Mouse (Mus musculus) lung, embryonic 14.5 days (tissue): Measurements from ENCODE around the gene Tmem164. TPM values are rescaled to one million over a fixed set of nuclear protein-coding genes. Genes with fewer than 3 reads are reported as not detected.

Source experiments
- ATAC-seq: fragments of 200-750 bp; cut with Nextera tagmentation; 2 replicates; pipeline ENCODE4 v1.8.0; 2017; ENCODE audit warnings: mild to moderate bottlenecking, moderate TSS enrichment, moderate library complexity; ENCODE audit not compliant: insufficient read depth
- DNase-seq: peaks from one replicate; pipeline ENCODE4 v3.0.0-alpha.2; 2015
- H3K27ac ChIP-seq: fragments of 300-500 bp; sonication (generic); 2 replicates; pipeline ENCODE4 v1.5.1; 2014; ENCODE audit warnings: low read depth, mild to moderate bottlenecking, moderate library complexity
- H3K27me3 ChIP-seq: fragments of 300-500 bp; sonication (generic); 2 replicates; pipeline ENCODE4 v1.6.1; 2014; ENCODE audit warnings: low read length, control low read depth; ENCODE audit not compliant: insufficient read depth
- H3K36me3 ChIP-seq: fragments of 300-500 bp; sonication (generic); 2 replicates; pipeline ENCODE4 v1.6.1; 2014; ENCODE audit warnings: control low read depth; ENCODE audit not compliant: insufficient read depth
- H3K4me1 ChIP-seq: fragments of 300-500 bp; sonication (generic); 2 replicates; pipeline ENCODE4 v1.6.1; 2014; ENCODE audit warnings: antibody characterized with exemption, control low read depth; ENCODE audit not compliant: insufficient read depth
- H3K4me2 ChIP-seq: fragments of 300-500 bp; sonication (generic); 2 replicates; pipeline ENCODE4 v1.6.1; 2014; ENCODE audit warnings: mild to moderate bottlenecking
- H3K4me3 ChIP-seq: fragments of 300-500 bp; sonication (generic); 2 replicates; pipeline ENCODE4 v1.5.1; 2014; ENCODE audit warnings: low read depth, low read length
- H3K9ac ChIP-seq: fragments of 300-500 bp; sonication (generic); 2 replicates; pipeline ENCODE4 v1.6.1; 2014
- H3K9me3 ChIP-seq: fragments of 300-500 bp; sonication (generic); 2 replicates; pipeline ENCODE4 v1.6.1; 2016; ENCODE audit warnings: low read depth, low read length, control low read depth
- CTCF ChIP-seq: IDR thresholded peaks from 2 replicates; pipeline ENCODE4 v1.5.1; 2016; ENCODE audit warnings: antibody characterized with exemption, low read depth
- WGBS: fragments of 180-500 bp; shearing (Covaris S2); extraction: QIAGEN DNeasy Blood & Tissue Kit; methylation state at CpG from one replicate; pipeline ENCODE4 v1.1.7; 2014; 5-methylcytosine and 5-hydroxymethylcytosine counted together
- polyA plus RNA-seq: library from polyadenylated mRNA; unstranded; fragments of >200 nt; fragmentation: Nextera tagmentation; extraction: Ambion mirVana; gene quantifications from 2 replicates; pipeline ENCODE4 v1.2.1, GENCODE M21; 2014

Tmem164 gene
- polyA plus RNA-seq, 1 experiment from 2014 or later, result 42.0 TPM

GRCm38 (mm10) chrX:142833164-142833796 lies 152.1 kb downstream of the Tmem164 start:
- no peak overlapping the region for H3K4me3 ChIP-seq
- H3K4me2 ChIP-seq, result no peak overlapping the region
- no peaks in the 10 kb centered on the region for H3K27me3 ChIP-seq
- WGBS, result 80% methylated on average over 13 of the region's 13 CpGs
- ATAC-seq (no peak), DNase-seq (no peak)
- no peak overlapping the region for H3K27ac ChIP-seq
- peaks cover 5% of the 10 kb centered on the region; the same call in 1 of the 2 replicates for H3K36me3 ChIP-seq
- no peaks in the 10 kb centered on the region for H3K4me1 ChIP-seq
- H3K9ac ChIP-seq, result no peak overlapping the region
- TF ChIP-seq CTCF, result no peak
- H3K9me3 ChIP-seq, result no peaks in the 10 kb centered on the region

GRCm38 (mm10) chrX:142834807-142835206 lies 153.6 kb downstream of the Tmem164 start:
- H3K9me3 ChIP-seq, result no peaks in the 10 kb centered on the region
- no peak overlapping the region for H3K4me2 ChIP-seq
- H3K27me3 ChIP-seq, result no peaks in the 10 kb centered on the region
- H3K36me3 ChIP-seq, result peaks cover 5% of the 10 kb centered on the region; the same call in 1 of the 2 replicates
- H3K4me1 ChIP-seq, result no peaks in the 10 kb centered on the region
- DNase-seq (no peak), ATAC-seq (no peak)
- TF ChIP-seq CTCF, result no peak
- no peak overlapping the region for H3K27ac ChIP-seq
- no peak overlapping the region for H3K9ac ChIP-seq
- 92% methylated on average over 6 of the region's 6 CpGs for WGBS
- H3K4me3 ChIP-seq, result no peak overlapping the region

- H3K9ac ChIP-seq, result no peak overlapping the region
- no peaks in the 10 kb centered on the region for H3K9me3 ChIP-seq
- WGBS, result 92% methylated on average over 7 of the region's 7 CpGs
- peaks cover 5% of the 10 kb centered on the region; the same call in 1 of the 2 replicates for H3K36me3 ChIP-seq
- no peak overlapping the region for H3K4me2 ChIP-seq
- no peak for ATAC-seq
- no peaks in the 10 kb centered on the region for H3K27me3 ChIP-seq
- no peak for DNase-seq
- H3K27ac ChIP-seq, result no peak overlapping the region
- no peaks in the 10 kb centered on the region for H3K4me1 ChIP-seq
- no peak for TF ChIP-seq CTCF
- no peak overlapping the region for H3K4me3 ChIP-seq
Observed at GRCm38 (mm10) chrX:142836399-142836798, 155.2 kb downstream of the Tmem164 start.

- Histone ChIP-seq H3K4me2 (no peak overlapping the region), H3K4me1 (no peaks in the 10 kb centered on the region), H3K27ac (no peak overlapping the region), H3K9ac (no peak overlapping the region), H3K27me3 (no peaks in the 10 kb centered on the region), H3K36me3 (peaks cover 5% of the 10 kb centered on the region; the same call in 1 of the 2 replicates), H3K9me3 (no peaks in the 10 kb centered on the region), H3K4me3 (no peak overlapping the region)
- TF ChIP-seq CTCF, result no peak
- no peak for ATAC-seq
- 94% methylated on average over 3 of the region's 3 CpGs for WGBS
- no peak for DNase-seq
Observed at GRCm38 (mm10) chrX:142837316-142837715, 156.1 kb downstream of the Tmem164 start.

GRCm38 (mm10) chrX:142838841-142839240 lies 157.6 kb downstream of the Tmem164 start:
- ATAC-seq (no peak), DNase-seq (no peak)
- H3K36me3 ChIP-seq, result peaks cover 4% of the 10 kb centered on the region; the same call in 1 of the 2 replicates
- H3K4me1 ChIP-seq, result no peaks in the 10 kb centered on the region
- no peak for TF ChIP-seq CTCF
- 87% methylated on average over 2 of the region's 2 CpGs for WGBS
- H3K4me2 ChIP-seq, result no peak overlapping the region
- H3K27me3 ChIP-seq, result no peaks in the 10 kb centered on the region
- H3K9me3 ChIP-seq, result no peaks in the 10 kb centered on the region
- no peak overlapping the region for H3K9ac ChIP-seq
- no peak overlapping the region for H3K27ac ChIP-seq
- no peak overlapping the region for H3K4me3 ChIP-seq

GRCm38 (mm10) chrX:142839411-142839810 lies 158.2 kb downstream of the Tmem164 start:
- Histone ChIP-seq H3K9me3 (no peaks in the 10 kb centered on the region), H3K27ac (no peak overlapping the region)
- 86% methylated on average over 7 of the region's 7 CpGs for WGBS

GRCm38 (mm10) chrX:142841916-142842315 lies 160.7 kb downstream of the Tmem164 start:
- no peak for TF ChIP-seq CTCF
- no peak overlapping the region for H3K27ac ChIP-seq
- H3K4me3 ChIP-seq, result no peak overlapping the region
- 86% methylated on average over 4 of the region's 4 CpGs for WGBS
- no peaks in the 10 kb centered on the region for H3K36me3 ChIP-seq
- no peak overlapping the region for H3K4me2 ChIP-seq
- H3K9ac ChIP-seq, result no peak overlapping the region
- DNase-seq (no peak), ATAC-seq (no peak)
- no peaks in the 10 kb centered on the region for H3K4me1 ChIP-seq
- no peaks in the 10 kb centered on the region for H3K27me3 ChIP-seq
- no peaks in the 10 kb centered on the region for H3K9me3 ChIP-seq

More at GRCm38 (mm10) chrX:142839411-142839810, 158.2 kb downstream of the Tmem164 start:
- no peaks in the 10 kb centered on the region for H3K36me3 ChIP-seq
- no peak overlapping the region for H3K4me2 ChIP-seq
- no peak for DNase-seq
- ATAC-seq, result no peak
- no peak for TF ChIP-seq CTCF
- no peak overlapping the region for H3K4me3 ChIP-seq
- no peak overlapping the region for H3K9ac ChIP-seq
- no peaks in the 10 kb centered on the region for H3K4me1 ChIP-seq
- H3K27me3 ChIP-seq, result no peaks in the 10 kb centered on the region
